ENCODE assay signal across 26 mouse cellular contexts in genomic region chr1:126880801-126881200, GRCm38 (mm10).
"Had no signal": no experiment of that assay in that cellular context is flagged by ENCODE, and none has a peak within 500 bp of the region (broad histone marks: within the 10 kb centered on the region; RNA-seq: fewer than 3 reads in every experiment).

No protein-coding gene starts in this region.

- H3K4me3 ChIP-seq: gastrocnemius, adult 2 months; heart, embryonic 12.5 days; hindbrain, embryonic 10.5 days; hindbrain, embryonic 12.5 days; intestine, embryonic 15.5 days; layer of hippocampus, adult 2 months; left cerebral cortex, adult 2 months; limb, embryonic 10.5 days; limb, embryonic 12.5 days; liver, embryonic 13.5 days had no signal

- H3K4me2 ChIP-seq: heart, embryonic 12.5 days; hindbrain, embryonic 12.5 days; hindbrain, embryonic 14.5 days; intestine, embryonic 15.5 days; limb, embryonic 12.5 days; liver, embryonic 11.5 days; liver, embryonic 13.5 days had no signal

- H3K36me3 ChIP-seq: heart, embryonic 12.5 days; hindbrain, embryonic 10.5 days; hindbrain, embryonic 12.5 days; intestine, embryonic 15.5 days; limb, embryonic 10.5 days; limb, embryonic 12.5 days; liver, embryonic 13.5 days had no signal

- ATAC-seq: hindbrain, embryonic 16.5 days; inflammation-experienced regulatory T-cells, adult 6 months; intestine, embryonic 15.5 days; intestine, postnatal 0 days had no signal

- H3K9me3 ChIP-seq: heart, embryonic 12.5 days; hindbrain, embryonic 10.5 days; hindbrain, embryonic 12.5 days; intestine, embryonic 15.5 days; limb, embryonic 10.5 days; limb, embryonic 12.5 days; liver, embryonic 13.5 days had no signal

- H3K9ac ChIP-seq: heart, embryonic 12.5 days; hindbrain, embryonic 12.5 days; hindbrain, embryonic 14.5 days; intestine, embryonic 15.5 days; limb, embryonic 12.5 days; liver, embryonic 13.5 days had no signal

- H3K4me1 ChIP-seq: heart, embryonic 12.5 days; hindbrain, embryonic 10.5 days; hindbrain, embryonic 12.5 days; intestine, embryonic 15.5 days; limb, embryonic 10.5 days; limb, embryonic 12.5 days; liver, embryonic 13.5 days had no signal

- H3K27ac ChIP-seq: gastrocnemius, adult 2 months; hindbrain, embryonic 10.5 days; hindbrain, embryonic 12.5 days; hindbrain, embryonic 14.5 days; intestine, embryonic 15.5 days; layer of hippocampus, adult 2 months; left cerebral cortex, adult 2 months; limb, embryonic 10.5 days; limb, embryonic 12.5 days; liver, embryonic 13.5 days had no signal

- H3K27me3 ChIP-seq: heart, embryonic 12.5 days; hindbrain, embryonic 12.5 days; intestine, embryonic 15.5 days; limb, embryonic 12.5 days; liver, embryonic 13.5 days had no signal

- DNase-seq: gastrocnemius, adult 2 months; gastrocnemius, postnatal 10 days; gastrocnemius, postnatal 25 days; heart, adult 18-20 months; heart, postnatal 10 days; heart, postnatal 4 days; kidney, adult 18-20 months; kidney, adult 8-10 months; kidney, postnatal 10 days; kidney, postnatal 25 days; kidney, postnatal 4 days; liver; liver, embryonic 13.5 days had no signal
